Mouse (Mus musculus) layer of hippocampus, postnatal 10 days (tissue): ENCODE data around the gene Gm17018. TPM values are rescaled to one million over a fixed set of nuclear protein-coding genes. Genes with fewer than 3 reads are reported as not detected.

ENCODE experiments used
- DNase-seq, 2 experiments: peaks; one replicate each; pipeline ENCODE4 v3.0.0; 2021; ENCODE audit warnings: low spot score in 2 of 2
- long read RNA-seq: library from polyadenylated mRNA; stranded (forward); transcript quantifications from one replicate; pipeline ENCODE4 v2.0.0, GENCODE M21; 2023
- total RNA-seq, 2 experiments: library from RNA; stranded (reverse); gene quantifications; 2 replicates each; pipeline ENCODE4 v1.2.3; 2021

Gm17018 gene
- total RNA-seq = 10 to 100 TPM; 55.6 to 56.4 TPM
- long read RNA-seq, transcript Gm17018-201 (6 exons, 1,353 nt) = major isoform, 94 of 138 reads
- long read RNA-seq, partial matches to known transcripts = 4 of 138 reads
- long read RNA-seq, other reads (novel, unspliced or antisense) = 40 of 138 reads

DNA sequence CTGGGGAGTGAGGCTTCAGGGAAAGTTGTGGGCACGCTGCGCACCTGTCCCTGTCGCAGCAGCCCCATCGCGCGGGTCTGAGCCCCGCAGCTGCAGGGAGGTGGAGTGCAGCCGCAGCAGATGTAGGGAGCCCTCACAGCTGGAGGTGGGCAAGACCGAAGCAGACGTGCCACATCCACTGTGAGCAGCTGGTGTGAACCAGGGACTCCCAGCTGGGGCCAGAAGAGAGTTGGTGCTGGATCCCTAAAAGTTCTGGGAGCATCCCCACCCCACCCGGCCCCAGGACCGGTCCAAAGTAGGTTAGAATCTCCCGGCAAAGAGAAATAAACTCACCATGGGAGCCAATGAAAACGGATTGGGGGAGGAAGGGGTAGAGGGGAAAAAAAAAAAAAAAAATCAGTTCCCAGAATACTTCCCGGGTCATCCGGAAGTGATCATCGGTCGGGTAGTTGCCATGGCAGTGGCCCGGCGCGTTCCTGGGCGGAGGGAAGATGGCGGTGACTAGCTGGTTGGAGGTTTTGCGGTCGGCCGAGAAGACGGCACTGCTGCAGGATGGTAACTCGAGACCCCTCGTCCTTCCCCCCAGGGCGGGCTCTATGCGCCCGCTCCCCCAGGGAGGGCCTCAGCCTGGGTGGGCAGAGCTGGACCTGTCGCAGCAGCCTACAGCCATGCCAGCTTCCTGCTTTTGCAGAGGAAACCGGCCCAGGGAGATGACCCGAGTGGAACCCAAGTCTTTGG, at the start of gene Gm17018, which contains the start of gene Poll:
Gene Gm17018 (plus strand): TSS at position 463 of the 738 bp plus-strand sequence.
Gene Poll (minus strand): TSS at position 379 of the 738 bp plus-strand sequence.
- DNase-seq = peak; percentile 84 to 86

- DNase-seq = no peak
These were observed 49.7 kb upstream of the Gm17018 start for GRCm38 (mm10) chr19:45510680-45511079.

- DNase-seq = peak in 1 of 2 experiments; percentile 34
These were observed 49.0 kb upstream of the Gm17018 start for GRCm38 (mm10) chr19:45511406-45511805.

DNA sequence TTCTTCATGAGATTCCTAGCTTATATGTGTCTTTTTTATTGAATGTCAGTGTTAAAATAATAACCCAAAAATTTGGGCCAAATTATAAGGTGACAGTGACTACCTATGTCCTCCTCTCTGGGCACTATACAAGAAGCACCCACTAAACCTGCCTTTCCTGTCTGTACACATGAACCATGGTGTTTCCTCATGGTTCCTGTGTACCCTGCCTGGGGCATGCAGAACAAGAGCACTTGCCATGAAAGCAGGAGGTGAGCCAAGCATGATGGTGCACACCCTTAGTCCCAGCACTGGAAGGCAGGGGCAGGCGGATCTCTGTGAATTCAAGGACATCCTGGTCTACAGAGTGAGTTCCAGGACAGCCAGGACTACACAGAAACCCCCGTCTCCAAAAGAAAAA, 45.1 kb upstream of the Gm17018 start:
- DNase-seq = no peak

DNA sequence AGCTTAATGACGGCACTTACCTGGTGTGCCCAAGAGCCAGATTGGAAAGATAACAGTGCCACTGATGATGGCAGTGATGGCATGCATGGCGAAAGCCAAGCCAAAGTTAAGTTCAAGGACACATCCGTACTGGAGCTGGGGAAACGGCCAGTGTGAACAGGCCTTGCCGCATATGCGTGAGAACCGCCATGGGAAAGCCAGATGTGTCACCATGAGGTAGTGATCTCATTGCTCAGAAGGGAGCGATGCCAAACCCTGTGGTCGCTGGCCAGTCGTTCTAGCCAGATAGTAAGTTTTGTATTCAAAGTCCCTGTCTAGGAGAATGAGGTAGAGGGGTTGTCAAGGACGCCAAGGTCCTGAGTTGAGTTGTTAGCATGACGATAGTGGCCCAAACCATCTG, 44.2 kb upstream of the Gm17018 start:
- no peak for DNase-seq

- DNase-seq = no peak
These were observed 33.0 kb upstream of the Gm17018 start for GRCm38 (mm10) chr19:45527382-45527781.

- no peak for DNase-seq
These were observed 32.4 kb upstream of the Gm17018 start for GRCm38 (mm10) chr19:45527931-45528534.

GRCm38 (mm10) chr19:45529294-45529693, 31.1 kb upstream of the Gm17018 start:
- DNase-seq = no peak

- DNase-seq = no peak
These were observed 30.0 kb upstream of the Gm17018 start for GRCm38 (mm10) chr19:45530200-45530995.

- no peak for DNase-seq
These were observed 28.9 kb upstream of the Gm17018 start for GRCm38 (mm10) chr19:45531554-45531953.

DNA sequence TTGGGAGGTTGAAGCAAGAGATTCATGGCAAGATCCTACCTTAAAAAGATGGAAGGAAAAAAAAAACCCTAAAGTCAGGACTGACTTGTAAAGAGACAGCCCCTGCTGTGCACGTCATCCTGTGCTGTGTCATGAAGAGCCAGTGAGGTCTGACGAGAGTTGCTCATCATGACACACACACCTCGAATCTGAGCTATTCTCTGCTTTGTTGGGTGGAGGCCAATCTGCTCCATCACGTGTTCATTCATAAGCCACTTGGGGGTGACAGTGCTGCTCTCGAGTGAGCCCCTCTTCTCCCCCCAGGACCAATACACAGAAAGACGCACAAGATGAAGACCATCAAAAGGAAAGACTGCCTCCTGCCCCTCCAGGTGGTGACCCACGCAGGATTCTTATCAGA, 26.8 kb upstream of the Gm17018 start:
- peak in 1 of 2 experiments; percentile 17 for DNase-seq

- no peak for DNase-seq
These were observed 25.1 kb upstream of the Gm17018 start for GRCm38 (mm10) chr19:45535214-45535735.

DNA sequence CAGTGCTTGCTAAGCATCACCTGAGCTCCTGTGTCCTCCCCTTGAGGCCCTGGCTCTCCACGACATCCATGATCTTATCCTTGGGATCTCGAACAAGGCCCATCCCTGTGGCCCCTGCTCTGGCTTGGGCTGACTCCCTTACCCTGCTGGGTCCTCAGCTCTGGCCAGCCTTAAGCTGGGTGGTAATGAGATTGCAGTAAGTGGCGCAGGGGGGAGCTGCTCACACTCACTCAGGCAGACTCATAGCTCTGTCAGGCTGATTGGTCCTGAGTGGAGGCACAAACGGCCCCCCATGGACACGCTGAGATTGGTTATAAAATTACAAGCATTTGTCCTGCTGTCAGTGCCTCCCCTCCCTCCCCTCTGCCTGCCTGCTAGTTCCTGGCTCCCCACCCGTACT, 24.5 kb upstream of the Gm17018 start:
- DNase-seq = no peak

DNA sequence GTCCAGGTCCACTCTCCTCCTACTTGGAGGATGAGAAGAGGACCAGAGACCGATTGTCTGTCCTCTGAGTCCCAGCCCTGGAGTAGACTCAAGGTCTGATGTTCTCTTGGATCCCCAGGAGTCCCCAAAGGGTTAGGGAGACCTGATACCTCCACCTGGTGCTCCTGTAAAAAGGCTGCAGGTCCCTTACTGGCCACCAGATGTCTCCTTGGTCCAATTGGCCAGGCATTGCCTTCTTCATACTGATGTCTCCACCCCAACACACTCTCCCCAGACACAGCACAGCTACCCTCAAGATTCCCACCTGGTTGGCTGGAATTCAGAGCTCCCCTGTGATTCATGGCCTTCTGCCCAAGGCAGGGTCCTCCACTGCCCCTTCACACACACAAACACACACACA, 22.9 kb upstream of the Gm17018 start:
- peak in 1 of 2 experiments; percentile 45 for DNase-seq

- DNase-seq = peak in 1 of 2 experiments; percentile 63
These were observed 19.6 kb upstream of the Gm17018 start for GRCm38 (mm10) chr19:45540657-45541408.

DNA sequence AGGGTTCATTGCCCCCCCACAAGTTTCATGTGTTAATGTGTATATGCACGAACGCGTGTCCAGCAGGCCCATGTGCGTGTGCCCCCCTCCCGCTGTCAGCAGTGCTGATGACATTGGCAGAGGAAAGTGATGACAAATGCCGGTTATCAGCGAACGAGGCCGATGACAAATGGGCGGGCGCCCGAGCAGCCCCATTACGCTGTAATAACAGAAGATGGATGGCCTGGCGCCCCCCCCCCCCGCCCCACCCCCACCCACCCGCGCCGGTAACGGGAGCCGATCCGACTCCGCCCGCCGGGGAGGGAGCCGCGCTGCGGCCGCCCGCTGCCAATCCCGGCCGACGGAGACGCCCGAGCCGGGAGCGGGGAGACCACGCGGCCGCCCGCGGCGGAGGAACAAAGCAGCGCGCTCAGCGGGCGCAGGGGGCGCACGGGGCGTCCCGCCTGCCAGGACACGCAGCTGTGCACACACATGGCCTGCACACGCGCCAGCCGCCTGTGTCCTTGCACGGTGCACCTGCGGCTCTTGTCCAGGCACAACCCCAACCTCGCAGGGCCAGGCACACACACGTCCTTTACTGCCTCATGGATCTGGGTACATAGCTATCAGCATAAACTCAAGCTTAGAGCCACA, 18.9 kb upstream of the Gm17018 start:
- peak; percentile 71 to 78 for DNase-seq

DNA sequence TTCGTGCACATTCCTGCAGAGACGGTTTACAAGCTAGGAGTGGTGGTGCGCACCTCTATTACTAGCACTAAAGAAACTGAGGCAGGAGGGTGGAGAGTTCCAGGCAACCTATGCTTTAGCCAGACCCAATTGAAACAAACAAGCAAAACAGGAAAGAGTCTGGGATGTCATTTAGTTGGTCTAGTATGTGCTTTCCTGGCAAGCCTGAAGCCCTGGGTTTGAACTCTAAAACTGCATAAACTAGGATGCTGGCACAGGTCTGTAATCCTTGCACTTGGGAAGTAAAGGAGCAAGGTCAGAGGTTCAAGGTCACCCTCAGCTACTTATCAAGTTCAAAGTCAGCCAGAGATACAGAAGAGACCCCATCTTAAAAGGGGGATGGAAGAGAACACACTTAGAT, 18.4 kb upstream of the Gm17018 start:
- no peak for DNase-seq

- DNase-seq = no peak
These were observed 16.1 kb upstream of the Gm17018 start for GRCm38 (mm10) chr19:45544152-45544924.

DNA sequence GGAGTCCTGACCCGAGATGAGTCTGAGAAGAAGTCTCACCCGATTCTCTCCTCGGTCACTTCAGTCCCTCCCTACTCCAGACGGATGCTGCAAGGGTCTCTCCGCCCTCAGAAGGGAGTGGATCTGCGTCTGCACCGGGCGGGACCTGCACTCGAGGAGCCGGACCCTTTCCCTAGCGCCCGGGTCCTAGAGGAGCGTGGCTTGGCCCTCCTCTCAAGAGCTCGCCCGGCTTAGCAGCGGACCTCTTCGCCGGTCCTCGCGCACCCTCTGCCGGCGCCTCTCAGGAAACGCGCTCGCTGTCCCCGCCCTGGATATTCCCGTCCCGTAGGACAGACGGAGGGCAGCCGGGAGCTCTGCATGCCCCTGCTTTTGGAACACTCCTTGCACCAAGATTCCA, 15.5 kb upstream of the Gm17018 start:
- peak; percentile 83 to 90 for DNase-seq
